Mouse (Mus musculus) hematopoietic stem cell, adult 5-6 weeks (primary cell): ENCODE measurements around the gene Itpr2. TPM values are rescaled to one million over a fixed set of nuclear protein-coding genes. Genes with fewer than 3 reads are reported as not detected.
A peak's percentile ranks its signal among the peaks of the same experiment; 100 is the strongest.

Source experiments
- ATAC-seq, 2 experiments: fragments of 125-278 bp in 1 of 2; replicated peaks in 1 of 2; 2 replicates each; pipeline ENCODE4 v1.8.0; 2016 to 2017; ENCODE audit warnings: inconsistent platforms in 2 of 2, mild to moderate bottlenecking in 2 of 2, moderate number of reproducible peaks in 2 of 2, low read depth in 1 of 2, moderate TSS enrichment in 1 of 2; ENCODE audit not compliant: low FRiP score in 2 of 2, poor library complexity in 2 of 2, severe bottlenecking in 2 of 2, insufficient read depth in 1 of 2, low TSS enrichment in 1 of 2
- total RNA-seq: library from RNA; stranded (forward); fragments of 172-1452, 232-1000 nt; gene quantifications from 2 replicates; pipeline ENCODE4 v1.2.3, GENCODE M21; 2017

The Itpr2 gene
- total RNA-seq, 1 experiment from 2014 or later: 30.0 TPM

DNA sequence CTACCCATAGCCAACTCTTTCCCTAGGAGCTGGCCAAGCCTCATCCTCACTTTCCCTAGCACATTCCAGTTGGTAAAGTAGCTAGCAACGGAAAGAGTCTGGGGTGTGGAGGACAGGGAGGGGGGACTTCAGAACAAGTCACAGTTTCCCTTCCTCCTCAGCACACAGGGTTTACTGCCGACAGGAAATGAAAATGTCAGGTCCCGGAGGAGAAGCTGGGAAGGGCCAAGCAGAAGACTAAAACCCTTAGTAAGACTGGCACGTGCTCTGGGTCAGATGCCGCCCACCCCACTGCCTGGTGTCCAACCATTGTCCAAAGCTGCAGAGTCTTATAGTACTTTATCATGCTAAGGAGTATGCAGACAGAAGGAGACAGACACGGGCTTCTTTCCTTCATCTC lies 293.0 kb downstream of the Itpr2 start:
- no peak for ATAC-seq

- ATAC-seq: peak; percentile 1 to 4; a peak in 1 of 4 replicates
Measured at GRCm38 (mm10) chr6:146207204-146207959, 294.6 kb downstream of the Itpr2 start.

DNA sequence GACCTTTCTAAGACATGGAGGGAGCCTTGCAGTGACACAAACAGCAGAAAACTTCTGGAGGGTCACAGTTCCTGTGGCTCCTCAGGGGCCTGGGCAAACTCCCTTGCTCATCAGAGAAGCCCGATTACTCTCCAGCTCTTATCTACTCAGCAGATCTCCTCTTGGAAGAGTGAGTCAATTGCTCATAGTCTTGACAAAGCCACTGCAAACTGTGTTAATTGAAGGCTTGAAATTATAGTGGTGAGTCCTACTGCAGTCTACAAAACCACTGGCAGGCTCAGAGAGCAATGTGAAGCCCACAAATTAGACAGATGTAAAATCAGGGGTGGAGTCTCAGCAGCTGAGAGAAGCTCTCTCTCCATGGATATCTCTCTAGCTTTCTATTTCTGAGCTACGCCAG lies 296.9 kb downstream of the Itpr2 start:
- ATAC-seq: no peak

DNA sequence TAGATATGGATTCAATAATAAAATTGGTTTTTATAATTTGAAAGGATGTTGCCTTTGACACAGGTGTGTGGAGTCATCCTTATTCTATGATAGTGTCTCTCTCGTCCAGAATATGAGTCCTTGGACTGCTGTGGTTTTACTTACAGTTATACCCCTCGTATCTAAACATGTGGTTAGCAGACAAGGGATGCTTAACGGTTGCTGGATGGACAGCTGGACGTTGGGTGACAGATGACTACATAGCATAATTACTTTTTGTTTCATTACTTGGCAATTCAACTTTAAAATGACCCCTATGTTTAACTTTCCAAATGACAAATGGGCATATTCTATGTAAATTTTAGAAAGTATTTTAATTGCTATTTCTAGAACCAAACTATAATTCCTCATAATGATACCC lies 297.6 kb downstream of the Itpr2 start:
- ATAC-seq: no peak

GRCm38 (mm10) chr6:146197868-146198379 lies 304.1 kb downstream of the Itpr2 start:
- no peak for ATAC-seq

DNA sequence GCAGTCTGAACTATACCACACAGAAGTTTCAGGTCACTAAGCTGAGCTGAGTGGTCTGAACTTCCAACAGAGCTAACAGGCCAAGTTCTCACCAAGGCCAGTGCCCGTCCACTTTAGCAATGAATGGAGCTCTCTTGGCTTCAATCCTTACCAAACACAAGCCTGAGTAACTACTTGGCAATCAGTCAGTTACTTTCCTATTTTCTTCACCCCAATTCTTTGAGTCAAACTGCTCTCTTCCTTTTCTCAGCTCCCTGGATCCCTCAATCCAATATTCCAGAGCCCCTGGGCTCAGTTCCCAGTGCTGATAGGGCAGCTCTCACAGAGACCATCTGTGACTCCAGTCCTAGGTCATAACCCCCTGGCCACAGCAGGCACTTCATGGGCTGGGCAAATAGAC lies 305.3 kb downstream of the Itpr2 start:
- no peak for ATAC-seq

GRCm38 (mm10) chr6:146195854-146196457 lies 306.1 kb downstream of the Itpr2 start:
- ATAC-seq: peak; percentile 42 to 46; a peak in 2 of 4 replicates

- ATAC-seq: 0 out of 4 replicates have a peak, but pooled peaks of 1 of the 2 experiments have one; percentile 30
Measured at GRCm38 (mm10) chr6:146191931-146192330, 310.1 kb downstream of the Itpr2 start.

GRCm38 (mm10) chr6:146190006-146190405 lies 312.0 kb downstream of the Itpr2 start:
- ATAC-seq: no peak

GRCm38 (mm10) chr6:146185532-146185931 lies 316.5 kb downstream of the Itpr2 start:
- no peak for ATAC-seq

DNA sequence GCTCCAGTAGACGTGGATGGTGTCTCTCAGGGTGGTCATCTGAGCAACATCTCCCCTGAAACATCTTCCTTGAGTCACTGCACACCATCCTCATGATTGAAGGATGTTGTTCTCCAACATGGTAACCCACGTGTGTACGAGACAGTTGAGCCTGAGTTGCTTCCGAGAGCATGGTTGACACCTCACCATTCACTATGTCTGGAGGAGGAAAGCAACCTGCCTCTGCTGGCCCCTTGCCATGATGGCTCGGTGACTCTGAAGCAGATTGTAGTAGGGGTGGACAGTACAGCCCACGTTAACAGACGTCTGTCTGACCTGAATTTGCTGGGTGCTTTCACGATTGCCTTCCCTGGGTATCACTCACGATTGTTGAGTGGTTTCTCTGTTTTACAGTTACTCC lies 317.3 kb downstream of the Itpr2 start:
- ATAC-seq: no peak

DNA sequence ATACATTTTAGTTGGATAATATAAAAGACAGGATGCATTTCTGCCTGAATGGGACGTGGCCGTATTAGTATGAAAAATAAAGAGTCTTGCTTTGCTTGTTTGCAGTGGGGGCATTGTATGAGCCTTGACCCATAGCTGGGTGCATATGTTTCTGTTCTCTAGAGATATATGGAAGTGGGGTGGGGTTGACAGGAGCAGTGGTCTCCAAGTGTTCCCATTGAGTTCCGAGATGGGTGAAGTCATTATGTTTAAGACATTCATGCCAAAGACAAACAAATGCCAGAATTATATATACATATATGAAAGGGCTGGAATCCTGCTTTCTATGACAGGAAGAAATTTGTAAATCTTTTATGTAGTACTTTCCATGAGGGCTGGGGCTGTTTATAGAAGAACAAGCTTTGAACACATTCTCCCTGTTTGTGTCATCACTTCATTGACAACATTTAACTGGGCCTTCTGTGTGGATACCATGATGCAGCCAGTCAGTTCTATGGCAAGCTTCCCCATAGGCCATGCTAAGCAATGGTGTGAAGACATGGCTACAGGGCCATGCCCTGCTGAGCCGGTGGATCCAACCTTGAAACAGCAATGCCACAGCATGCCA lies 327.3 kb downstream of the Itpr2 start:
- ATAC-seq: no peak

GRCm38 (mm10) chr6:146170603-146171051 lies 331.4 kb downstream of the Itpr2 start:
- ATAC-seq: peak; percentile 71 to 86; a peak in 3 of 4 replicates

GRCm38 (mm10) chr6:146167207-146167606 lies 334.8 kb downstream of the Itpr2 start:
- no peak for ATAC-seq

DNA sequence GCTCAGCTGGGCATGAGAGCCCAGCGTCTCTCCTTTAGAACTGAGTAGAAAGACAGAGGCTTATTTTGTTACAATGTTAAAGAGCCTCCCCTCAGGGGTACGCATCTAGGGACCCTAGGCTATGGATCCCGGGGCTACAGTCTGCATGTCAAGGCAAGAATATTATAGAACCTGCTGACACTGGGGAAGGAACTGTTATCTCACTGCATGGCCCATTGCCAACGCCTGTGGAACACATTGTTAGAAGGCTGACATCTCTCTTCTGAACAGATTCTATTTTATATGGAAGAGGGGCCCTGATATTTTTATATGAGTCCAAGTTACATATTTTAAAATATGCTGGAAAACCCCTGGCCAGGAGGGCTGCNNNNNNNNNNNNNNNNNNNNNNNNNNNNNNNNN lies 342.4 kb downstream of the Itpr2 start:
- no peak for ATAC-seq

DNA sequence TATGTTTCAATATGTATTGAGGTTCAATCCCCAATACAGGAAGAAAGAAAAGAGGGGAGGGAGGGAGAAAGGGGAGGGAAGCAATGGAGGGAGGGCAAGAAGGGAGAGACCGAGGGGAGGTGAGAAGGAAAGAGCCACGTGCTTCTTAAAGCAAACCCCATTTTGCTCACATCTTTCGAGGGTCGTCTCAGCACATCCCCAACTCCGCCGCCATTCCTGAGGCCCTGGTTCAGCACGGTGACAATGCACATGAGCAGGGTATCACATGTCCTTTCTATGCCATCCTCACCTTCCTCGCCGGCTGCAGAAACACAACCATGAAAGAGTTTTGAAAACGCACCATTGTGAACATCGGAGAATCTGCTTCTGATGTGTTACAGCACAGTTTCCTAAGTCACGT lies 343.3 kb downstream of the Itpr2 start:
- no peak for ATAC-seq

- ATAC-seq: no peak
Measured at GRCm38 (mm10) chr6:146157983-146158535, 344.0 kb downstream of the Itpr2 start.

- no peak for ATAC-seq
Measured at GRCm38 (mm10) chr6:146157099-146157498, 344.9 kb downstream of the Itpr2 start.
